Mouse (Mus musculus) liver, embryonic 14.5 days (tissue): ENCODE measurements around the gene Tns1. TPM values are rescaled to one million over a fixed set of nuclear protein-coding genes. Genes with fewer than 3 reads are reported as not detected.

Experiments
- ATAC-seq: fragments of 200-750 bp; cut with Nextera tagmentation; 2 replicates; pipeline ENCODE4 v1.8.0; 2017; ENCODE audit warnings: moderate number of reproducible peaks, mild to moderate bottlenecking, moderate library complexity; ENCODE audit not compliant: insufficient read depth
- DNase-seq, 3 experiments: peaks; one replicate each; pipeline ENCODE4 v3.0.0-alpha.2; 2012 to 2013; ENCODE audit warnings: low read depth in 3 of 3, low spot score in 3 of 3
- H3K27ac ChIP-seq: fragments of 300-500 bp; sonication (generic); 2 replicates; pipeline ENCODE4 v1.5.1; 2014; ENCODE audit warnings: moderate library complexity, mild to moderate bottlenecking, control low read depth, inconsistent platforms
- H3K27me3 ChIP-seq: fragments of 300-500 bp; sonication (generic); 2 replicates; pipeline ENCODE4 v1.6.1; 2014; ENCODE audit warnings: mild to moderate bottlenecking, low read length, moderate library complexity; ENCODE audit not compliant: control insufficient read depth, insufficient read depth
- H3K36me3 ChIP-seq: fragments of 300-500 bp; sonication (generic); replicated peaks from 2 replicates; pipeline ENCODE4 v1.6.1; 2014; ENCODE audit warnings: low read depth; ENCODE audit not compliant: control insufficient read depth, insufficient read depth
- H3K4me1 ChIP-seq, 2 experiments: fragments of 200-500 bp in 1 of 2; fragments of 300-500 bp in 1 of 2; sonication (generic) in 1 of 2; replicated peaks; 2 replicates each; pipeline ENCODE4 v1.6.1; 2012 to 2014; ENCODE audit warnings: antibody characterized with exemption in 1 of 2, inconsistent platforms in 1 of 2, low read length in 1 of 2; ENCODE audit not compliant: control insufficient read depth in 2 of 2, insufficient read depth in 2 of 2
- H3K4me2 ChIP-seq: fragments of 300-500 bp; sonication (generic); 2 replicates; pipeline ENCODE4 v1.6.1; 2014; ENCODE audit warnings: low read depth, mild to moderate bottlenecking, control low read depth, moderate library complexity
- H3K4me3 ChIP-seq, 2 experiments: fragments of 200-500 bp in 1 of 2; fragments of 300-500 bp in 1 of 2; sonication (generic) in 1 of 2; 2 replicates each; pipeline ENCODE4 v1.5.1; 2012 to 2014; ENCODE audit warnings: low read depth in 2 of 2, low read length in 2 of 2, mild to moderate bottlenecking in 2 of 2, control low read depth in 1 of 2, inconsistent platforms in 1 of 2, moderate library complexity in 1 of 2; ENCODE audit not compliant: insufficient read depth in 1 of 2
- H3K9ac ChIP-seq: fragments of 300-500 bp; sonication (generic); replicated peaks from 2 replicates; pipeline ENCODE4 v1.6.1; 2014; ENCODE audit warnings: mild to moderate bottlenecking, control low read depth, moderate library complexity
- H3K9me3 ChIP-seq: fragments of 300-500 bp; sonication (generic); 2 replicates; pipeline ENCODE4 v1.6.1; 2016; ENCODE audit warnings: low read length, mixed read lengths; ENCODE audit not compliant: control insufficient read depth
- CTCF ChIP-seq: IDR thresholded peaks from 2 replicates; pipeline ENCODE4 v1.5.1; 2016; ENCODE audit warnings: antibody characterized with exemption, low read depth, control low read depth
- EP300 ChIP-seq: IDR thresholded peaks from 2 replicates; pipeline ENCODE4 v1.6.1; 2016; ENCODE audit warnings: antibody characterized with exemption, low read depth
- WGBS: fragments of 180-500 bp; shearing (Covaris S2); extraction: QIAGEN DNeasy Blood & Tissue Kit; methylation state at CpG from one replicate; pipeline ENCODE4 v1.1.7; 2014; ENCODE audit not compliant: insufficient replicate concordance; 5-methylcytosine and 5-hydroxymethylcytosine counted together
- polyA plus RNA-seq, 2 experiments: library from polyadenylated mRNA; depleted of rRNA in 1 of 2; stranded (reverse) in 1 of 2; unstranded in 1 of 2; fragments of >200 nt; fragmentation: Nextera tagmentation in 1 of 2; extraction: Ambion mirVana in 1 of 2; gene quantifications; 2 replicates each; pipeline versions ENCODE4 v1.2.1 to v1.2.3; 2012 to 2014

The Tns1 gene
- polyA plus RNA-seq, 2 experiments = 7.2 to 15.7 TPM

DNA sequence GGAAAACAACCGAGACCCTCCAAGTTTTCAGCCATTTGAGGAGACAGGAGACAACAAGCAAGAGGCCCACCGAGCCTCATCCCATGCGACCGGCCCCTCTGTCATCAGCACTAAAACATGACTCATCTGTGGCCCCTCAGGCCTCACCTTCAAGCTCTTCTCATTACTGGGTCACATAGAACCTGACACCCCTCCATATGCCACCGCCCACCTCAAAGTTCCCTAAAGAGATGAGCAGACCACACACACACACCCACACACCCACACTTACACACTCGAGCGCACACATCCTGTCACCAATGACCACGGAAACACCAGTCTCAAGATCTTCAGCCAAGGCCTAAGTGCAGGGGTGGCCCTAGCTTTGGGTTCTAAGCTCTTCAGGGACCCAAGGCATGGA is 213.5 kb downstream of the Tns1 start:
- Histone ChIP-seq H3K27ac (no peak overlapping the region), H3K4me3 (no peak overlapping the region), H3K27me3 (no peaks in the 10 kb centered on the region), H3K9me3 (no peaks in the 10 kb centered on the region), H3K4me2 (no peak overlapping the region), H3K9ac (no peak overlapping the region), H3K36me3 (no peaks in the 10 kb centered on the region), H3K4me1 (no peaks in the 10 kb centered on the region)
- WGBS = 64% methylated on average over 8 of the region's 8 CpGs
- ATAC-seq = no peak
- no peak for DNase-seq
- TF ChIP-seq CTCF (no peak), EP300 (no peak)

DNA sequence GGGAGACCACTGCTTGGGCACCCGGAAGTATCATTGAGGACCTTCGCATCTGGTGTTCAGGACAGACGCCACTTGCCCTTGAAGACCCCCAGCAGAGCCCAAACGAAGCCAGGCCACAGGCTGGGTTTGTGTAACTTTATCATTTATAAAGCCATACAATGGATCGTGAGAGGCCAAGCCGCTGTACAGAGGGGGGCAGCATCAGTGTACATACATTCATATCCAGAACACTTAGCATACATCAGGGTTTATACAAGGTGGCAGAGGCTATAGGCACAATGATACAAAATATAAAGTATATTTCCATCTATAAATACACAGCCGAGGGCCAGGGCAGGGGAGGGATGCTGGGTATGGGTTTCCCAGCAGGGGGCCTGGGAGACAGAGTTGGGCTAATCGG is 214.1 kb downstream of the Tns1 start:
- H3K9me3 ChIP-seq = no peaks in the 10 kb centered on the region
- H3K4me1 ChIP-seq = no peaks in the 10 kb centered on the region
- H3K4me3 ChIP-seq = no peak overlapping the region
- ATAC-seq (no peak), DNase-seq (no peak)
- no peaks in the 10 kb centered on the region for H3K27me3 ChIP-seq
- H3K9ac ChIP-seq = no peak overlapping the region
- no peak overlapping the region for H3K27ac ChIP-seq
- no peak for TF ChIP-seq CTCF
- TF ChIP-seq EP300 = no peak
- H3K4me2 ChIP-seq = no peak overlapping the region
- H3K36me3 ChIP-seq = no peaks in the 10 kb centered on the region
- 67% methylated on average over 8 of the region's 8 CpGs for WGBS

DNA sequence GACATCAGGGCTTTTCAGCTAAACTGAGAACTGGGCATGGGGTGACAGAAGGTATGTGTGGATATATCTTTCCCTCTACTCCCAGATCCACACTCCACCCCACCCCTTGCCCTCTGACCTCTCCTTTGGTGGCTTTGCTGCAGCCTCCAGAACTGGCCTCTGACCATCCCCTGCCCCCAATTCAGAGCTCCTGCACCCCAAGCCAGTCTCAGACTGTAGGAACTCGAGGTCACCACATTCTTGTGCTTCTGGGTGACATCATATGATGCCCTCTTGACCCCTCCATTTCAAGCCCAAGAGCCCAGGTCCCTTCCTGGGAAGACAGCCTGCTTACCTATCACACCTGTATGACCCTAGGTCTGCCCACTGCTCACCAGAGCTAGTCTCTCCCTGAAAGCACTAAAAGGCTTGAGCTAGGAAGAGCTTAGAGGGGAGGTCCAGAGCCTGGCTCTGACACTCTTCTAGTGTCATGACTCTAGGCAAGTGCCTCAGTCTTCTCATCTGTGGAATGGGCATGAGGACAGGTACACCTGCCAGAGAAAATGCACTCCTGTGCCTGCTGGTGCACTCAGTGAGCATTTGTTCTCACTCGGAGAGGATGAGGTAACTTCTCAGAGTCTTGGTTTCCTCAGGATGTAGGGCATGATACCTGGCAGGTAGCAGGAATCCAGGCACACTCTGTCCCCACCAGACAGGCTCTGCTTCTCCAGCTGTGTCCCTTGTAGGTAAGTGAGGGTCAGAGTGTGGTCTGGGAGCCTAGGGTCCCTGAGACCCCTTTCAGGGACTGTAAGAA is 214.9 kb downstream of the Tns1 start:
- DNase-seq = no peak

DNA sequence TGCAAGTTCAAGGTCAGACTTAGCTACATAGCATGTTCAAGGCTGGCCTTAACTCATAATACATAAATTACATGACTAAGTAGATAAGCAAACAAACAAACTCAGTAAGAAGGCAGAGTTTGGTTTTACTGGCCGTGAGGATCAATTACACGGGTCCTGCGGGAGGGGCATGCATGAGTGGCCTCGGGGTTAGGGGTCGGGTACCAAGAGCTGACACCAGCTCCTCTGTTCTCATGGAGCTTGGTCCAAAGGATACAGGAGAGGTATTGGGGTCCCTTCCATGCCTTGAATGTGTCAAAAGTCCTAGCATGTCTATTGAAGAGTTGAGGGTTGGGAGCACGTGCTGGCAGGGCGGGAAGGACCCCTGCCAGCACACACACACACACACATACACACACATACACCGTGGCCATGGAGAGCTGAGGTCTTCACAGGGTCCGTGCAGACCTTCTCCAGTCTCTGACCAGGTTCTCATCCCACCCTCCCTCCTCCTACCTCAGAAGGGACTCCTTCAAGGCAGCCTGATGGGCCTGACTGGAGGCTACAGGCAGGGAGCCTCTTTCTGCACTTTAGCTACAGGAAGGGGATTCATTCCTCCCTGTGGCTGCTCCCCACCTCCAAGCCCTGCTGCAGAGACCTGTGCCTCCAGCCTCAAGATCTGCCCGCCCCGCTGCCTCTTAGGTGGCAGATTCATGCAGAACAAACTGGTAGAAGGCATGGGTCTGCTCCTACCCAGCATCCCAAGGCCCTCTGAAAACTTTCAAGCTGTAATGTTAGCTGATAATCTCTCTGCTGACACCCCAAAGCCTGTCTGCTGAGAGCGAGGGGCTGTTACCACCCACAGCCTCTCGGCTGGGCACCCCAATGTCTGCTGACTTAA is 215.9 kb downstream of the Tns1 start:
- H3K4me3 ChIP-seq = no peak overlapping the region
- H3K4me2 ChIP-seq = no peak overlapping the region
- TF ChIP-seq CTCF = no peak
- no peak for TF ChIP-seq EP300
- DNase-seq (no peak), ATAC-seq (no peak)
- H3K9me3 ChIP-seq = no peaks in the 10 kb centered on the region
- H3K9ac ChIP-seq = no peak overlapping the region
- H3K4me1 ChIP-seq = no peaks in the 10 kb centered on the region
- no peaks in the 10 kb centered on the region for H3K27me3 ChIP-seq
- no peaks in the 10 kb centered on the region for H3K36me3 ChIP-seq
- no peak overlapping the region for H3K27ac ChIP-seq
- WGBS = 66% methylated on average over 13 of the region's 13 CpGs

More for the DNA sequence above, 214.9 kb downstream of the Tns1 start:
- no peak for TF ChIP-seq CTCF
- no peak for TF ChIP-seq EP300
- Histone ChIP-seq H3K9me3 (no peaks in the 10 kb centered on the region), H3K9ac (no peak overlapping the region), H3K4me1 (no peaks in the 10 kb centered on the region), H3K4me3 (no peak overlapping the region), H3K27ac (no peak overlapping the region), H3K4me2 (no peak overlapping the region), H3K27me3 (no peaks in the 10 kb centered on the region), H3K36me3 (no peaks in the 10 kb centered on the region)
- no peak for ATAC-seq
- WGBS = 27% methylated on average over 2 of the region's 2 CpGs

DNA sequence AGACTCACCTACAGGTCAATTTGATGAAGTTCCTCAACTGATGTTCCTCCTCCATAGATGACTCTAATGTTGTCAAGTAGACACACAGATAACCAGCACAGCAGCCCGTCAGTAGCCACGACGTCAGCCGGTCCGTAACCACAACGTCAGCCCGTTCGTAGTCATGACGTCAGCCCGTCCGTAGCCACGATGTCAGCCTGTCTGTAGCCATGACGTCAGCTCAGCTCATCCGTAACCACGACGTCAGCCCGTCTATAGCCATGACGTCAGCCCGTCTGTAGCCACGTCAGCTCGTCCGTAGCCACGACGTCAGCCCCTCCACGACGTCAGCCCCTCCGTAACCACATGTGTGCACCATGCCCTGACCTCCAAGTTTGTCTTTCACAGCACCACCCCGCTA is 217.1 kb downstream of the Tns1 start:
- no peaks in the 10 kb centered on the region for H3K27me3 ChIP-seq
- no peak overlapping the region for H3K4me3 ChIP-seq
- DNase-seq = no peak
- H3K27ac ChIP-seq = no peak overlapping the region
- TF ChIP-seq EP300 (no peak), CTCF (no peak)
- no peak for ATAC-seq
- WGBS = 74% methylated on average over 28 of the region's 28 CpGs
- H3K9ac ChIP-seq = no peak overlapping the region
- H3K4me2 ChIP-seq = no peak overlapping the region
- no peaks in the 10 kb centered on the region for H3K36me3 ChIP-seq
- H3K4me1 ChIP-seq = no peaks in the 10 kb centered on the region
- H3K9me3 ChIP-seq = no peaks in the 10 kb centered on the region
